Mouse (Mus musculus) lung, embryonic 15.5 days (tissue): ENCODE results near the gene Trim25. TPM values are rescaled to one million over a fixed set of nuclear protein-coding genes. Genes with fewer than 3 reads are reported as not detected.

Experiments
- ATAC-seq: fragments of 200-750 bp; cut with Nextera tagmentation; 2 replicates; pipeline ENCODE4 v1.8.0; 2017; ENCODE audit warnings: moderate number of reproducible peaks, borderline replicate concordance; ENCODE audit not compliant: low FRiP score, low TSS enrichment; ENCODE audit errors: extremely low read depth
- H3K27ac ChIP-seq: fragments of 300-500 bp; sonication (generic); 2 replicates; pipeline ENCODE4 v1.5.1; 2015; ENCODE audit warnings: moderate library complexity, mild to moderate bottlenecking, inconsistent platforms
- H3K27me3 ChIP-seq: fragments of 300-500 bp; sonication (generic); 2 replicates; pipeline ENCODE4 v1.6.1; 2015; ENCODE audit warnings: inconsistent platforms
- H3K36me3 ChIP-seq: fragments of 300-500 bp; sonication (generic); 2 replicates; pipeline ENCODE4 v1.6.1; 2015; ENCODE audit warnings: inconsistent platforms
- H3K4me1 ChIP-seq: fragments of 300-500 bp; sonication (generic); 2 replicates; pipeline ENCODE4 v1.6.1; 2015; ENCODE audit warnings: inconsistent platforms
- H3K4me2 ChIP-seq: fragments of 300-500 bp; sonication (generic); 2 replicates; pipeline ENCODE4 v1.6.1; 2015; ENCODE audit warnings: inconsistent platforms, mild to moderate bottlenecking, moderate library complexity
- H3K4me3 ChIP-seq: fragments of 300-500 bp; sonication (generic); 2 replicates; pipeline ENCODE4 v1.5.1; 2015; ENCODE audit warnings: mild to moderate bottlenecking, inconsistent platforms
- H3K9ac ChIP-seq: fragments of 300-500 bp; sonication (generic); 2 replicates; pipeline ENCODE4 v1.6.1; 2015; ENCODE audit warnings: inconsistent platforms
- H3K9me3 ChIP-seq: fragments of 300-500 bp; sonication (generic); 2 replicates; pipeline ENCODE4 v1.6.1; 2016; ENCODE audit warnings: inconsistent platforms
- WGBS: fragments of 180-500 bp; shearing (Covaris S2); methylation state at CpG from one replicate; pipeline ENCODE4 v1.1.7; 2015; 5-methylcytosine and 5-hydroxymethylcytosine counted together
- polyA plus RNA-seq: library from polyadenylated mRNA; unstranded; fragments of >200 nt; fragmentation: Nextera tagmentation; extraction: Ambion mirVana; gene quantifications from 2 replicates; pipeline ENCODE4 v1.2.1, GENCODE M21; 2015

Trim25 gene
- polyA plus RNA-seq, 1 experiment from 2014 or later, result 25.9 TPM

DNA sequence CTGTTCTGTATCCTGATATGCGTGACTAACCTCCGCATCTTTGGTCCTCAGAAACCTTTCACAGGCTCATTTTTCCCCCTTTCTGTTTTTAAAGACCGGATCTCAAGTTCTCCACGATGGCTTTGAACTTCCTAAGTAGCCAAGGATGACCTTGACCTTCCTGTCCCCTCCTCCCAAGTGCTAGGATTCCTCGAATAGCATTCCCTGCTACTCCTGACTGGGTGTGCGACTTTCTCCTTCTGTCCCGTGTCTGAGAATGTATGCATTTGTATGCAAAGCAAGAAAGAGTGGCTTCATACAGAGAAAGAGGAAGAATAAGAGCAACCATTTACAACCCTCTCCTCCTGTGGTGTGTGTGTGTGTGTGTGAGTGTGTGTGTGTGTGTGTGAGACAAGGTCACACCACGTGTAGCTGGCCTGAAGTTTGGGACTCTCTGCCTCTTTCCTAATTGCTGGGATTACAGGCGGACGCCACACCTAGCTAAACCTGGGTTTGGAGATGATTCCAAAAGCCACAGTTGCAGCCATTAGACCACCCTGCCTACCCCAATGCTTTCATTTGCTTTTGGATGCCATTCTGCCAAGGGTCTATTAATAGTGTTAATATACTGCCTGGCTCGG is 68.8 kb downstream of the Trim25 start:
- Histone ChIP-seq H3K36me3 (no peaks in the 10 kb centered on the region), H3K9me3 (no peaks in the 10 kb centered on the region), H3K27ac (peak overlapping the region; percentile 61), H3K4me1 (no peaks in the 10 kb centered on the region; the same call in 1 of the 2 replicates), H3K4me3 (no peak overlapping the region), H3K27me3 (no peaks in the 10 kb centered on the region), H3K4me2 (no peak overlapping the region), H3K9ac (no peak overlapping the region)
- no peak for ATAC-seq
- 56% methylated on average over 11 of the region's 11 CpGs for WGBS

GRCm38 (mm10) chr11:89068649-89069048 is 69.5 kb downstream of the Trim25 start:
- H3K9me3 ChIP-seq, result no peaks in the 10 kb centered on the region
- 80% methylated on average over 14 of the region's 14 CpGs for WGBS
- H3K4me3 ChIP-seq, result no peak overlapping the region
- no peaks in the 10 kb centered on the region; the same call in 1 of the 2 replicates for H3K4me1 ChIP-seq
- no peak overlapping the region for H3K9ac ChIP-seq
- no peaks in the 10 kb centered on the region for H3K27me3 ChIP-seq
- H3K4me2 ChIP-seq, result no peak overlapping the region
- H3K27ac ChIP-seq, result no peak overlapping the region
- no peak for ATAC-seq
- H3K36me3 ChIP-seq, result no peaks in the 10 kb centered on the region

GRCm38 (mm10) chr11:89069303-89069702 is 70.1 kb downstream of the Trim25 start:
- Histone ChIP-seq H3K4me1 (no peaks in the 10 kb centered on the region; the same call in 1 of the 2 replicates), H3K9ac (no peak overlapping the region)
- WGBS, result 22% methylated on average over 6 of the region's 6 CpGs

More at GRCm38 (mm10) chr11:89069303-89069702, 70.1 kb downstream of the Trim25 start:
- Histone ChIP-seq H3K9me3 (no peaks in the 10 kb centered on the region), H3K27ac (no peak overlapping the region), H3K36me3 (no peaks in the 10 kb centered on the region), H3K4me2 (no peak overlapping the region), H3K27me3 (no peaks in the 10 kb centered on the region), H3K4me3 (no peak overlapping the region)
- ATAC-seq, result no peak

Other genes with a start within 250 kb of the Trim25 start
- gene Akap1, start 134.8 kb upstream of the Trim25 start, polyA plus RNA-seq, result 18.3 and 18.8 TPM in 2 replicates
- gene Scpep1, start 43.9 kb upstream of the Trim25 start, polyA plus RNA-seq, result 88.7 and 90.7 TPM in 2 replicates
- gene Elobl, start 32.4 kb upstream of the Trim25 start, polyA plus RNA-seq, result not detected in 2 replicates
- gene Coil, start 29.1 kb upstream of the Trim25 start, polyA plus RNA-seq, result 16.0 and 16.9 TPM in 2 replicates
- 5.5 and 5.8 TPM in 2 replicates for gene Dgke, start 67.5 kb downstream of the Trim25 start, polyA plus RNA-seq
- gene Gm525, start 74.5 kb downstream of the Trim25 start, polyA plus RNA-seq, result 0.53 and 2.2 TPM in 2 replicates